Mouse (Mus musculus) heart, postnatal 0 days (tissue): ENCODE results near the gene Brwd1.

Experiments used
- CTCF ChIP-seq: IDR thresholded peaks from 2 replicates; pipeline ENCODE4 v1.5.1; 2016; ENCODE audit warnings: antibody characterized with exemption, control low read depth, low read depth
- EP300 ChIP-seq: IDR thresholded peaks from 2 replicates; pipeline ENCODE4 v1.6.1; 2016; ENCODE audit warnings: antibody characterized with exemption, low read depth

- TF ChIP-seq CTCF (no peak), EP300 (no peak)
Observed at GRCm38 (mm10) chr16:96087436-96087835, 5.1 kb upstream of the Brwd1 start.
